Mouse (Mus musculus): ENCODE measurements at regions not wholly inside any gene's neighbourhood (a gene's known extent, or its start where the extent isn't known, plus 50 kb on each side); places are given as distances from the start of the nearest gene placed in this dataset.

- DNase-seq (ENCODE audit: extremely low spot score, low read depth, low spot score), result no peak
Measured at GRCm38 (mm10) chr16:5480148-5480547, 224.4 kb upstream of the Eef2kmt start.

- DNase-seq (ENCODE audit: extremely low spot score, low read depth, low spot score), result no peak
Measured at GRCm38 (mm10) chr16:5478970-5479369, 223.2 kb upstream of the Eef2kmt start.

- DNase-seq (ENCODE audit: extremely low spot score, low read depth, low spot score), result peak; percentile 31
Measured at GRCm38 (mm10) chr16:5471321-5471720, 215.5 kb upstream of the Eef2kmt start.

GRCm38 (mm10) chr16:5467587-5467986, 211.8 kb upstream of the Eef2kmt start:
- no peak for DNase-seq (ENCODE audit: extremely low spot score, low read depth, low spot score)

GRCm38 (mm10) chr16:5466760-5467159, 211.0 kb upstream of the Eef2kmt start:
- DNase-seq (ENCODE audit: extremely low spot score, low read depth, low spot score), result no peak

- DNase-seq (ENCODE audit: extremely low spot score, low read depth, low spot score), result no peak
Measured at GRCm38 (mm10) chr16:5455352-5455965, 199.7 kb upstream of the Eef2kmt start.

GRCm38 (mm10) chr16:5454243-5454642, 198.5 kb upstream of the Eef2kmt start:
- DNase-seq (ENCODE audit: extremely low spot score, low read depth, low spot score), result no peak

- DNase-seq (ENCODE audit: extremely low spot score, low read depth, low spot score), result no peak
Measured at GRCm38 (mm10) chr16:5452971-5453370, 197.2 kb upstream of the Eef2kmt start.

- no peak for DNase-seq (ENCODE audit: extremely low spot score, low read depth, low spot score)
Measured at GRCm38 (mm10) chr16:5445776-5446175, 190.0 kb upstream of the Eef2kmt start.

GRCm38 (mm10) chr16:5444785-5445184, 189.0 kb upstream of the Eef2kmt start:
- DNase-seq (ENCODE audit: extremely low spot score, low read depth, low spot score), result no peak

- DNase-seq (ENCODE audit: extremely low spot score, low read depth, low spot score), result no peak
Measured at GRCm38 (mm10) chr16:5439717-5440116, 183.9 kb upstream of the Eef2kmt start.

GRCm38 (mm10) chr16:5438405-5438804, 182.6 kb upstream of the Eef2kmt start:
- no peak for DNase-seq (ENCODE audit: extremely low spot score, low read depth, low spot score)

GRCm38 (mm10) chr16:5431689-5432088, 175.9 kb upstream of the Eef2kmt start:
- DNase-seq (ENCODE audit: extremely low spot score, low read depth, low spot score), result no peak

GRCm38 (mm10) chr16:5431111-5431510, 175.3 kb upstream of the Eef2kmt start:
- no peak for DNase-seq (ENCODE audit: extremely low spot score, low read depth, low spot score)

- no peak for DNase-seq (ENCODE audit: extremely low spot score, low read depth, low spot score)
Measured at GRCm38 (mm10) chr16:5429466-5429865, 173.7 kb upstream of the Eef2kmt start.

- no peak for DNase-seq (ENCODE audit: extremely low spot score, low read depth, low spot score)
Measured at GRCm38 (mm10) chr16:5425908-5426307, 170.1 kb upstream of the Eef2kmt start.

- DNase-seq (ENCODE audit: extremely low spot score, low read depth, low spot score), result no peak
Measured at GRCm38 (mm10) chr16:5422041-5422440, 166.3 kb upstream of the Eef2kmt start.

GRCm38 (mm10) chr16:5421591-5421990, 165.8 kb upstream of the Eef2kmt start:
- no peak for DNase-seq (ENCODE audit: extremely low spot score, low read depth, low spot score)

GRCm38 (mm10) chr16:5419467-5419866, 163.7 kb upstream of the Eef2kmt start:
- DNase-seq (ENCODE audit: extremely low spot score, low read depth, low spot score), result no peak

GRCm38 (mm10) chr16:5418462-5419197, 162.8 kb upstream of the Eef2kmt start:
- no peak for DNase-seq (ENCODE audit: extremely low spot score, low read depth, low spot score)

- DNase-seq (ENCODE audit: extremely low spot score, low read depth, low spot score), result no peak
Measured at GRCm38 (mm10) chr16:5415310-5415709, 159.5 kb upstream of the Eef2kmt start.

- no peak for DNase-seq (ENCODE audit: extremely low spot score, low read depth, low spot score)
Measured at GRCm38 (mm10) chr16:5411819-5412385, 156.1 kb upstream of the Eef2kmt start.

Data from hindlimb bud, embryonic 11.5 days (tissue).